Mouse (Mus musculus) liver, embryonic 15.5 days (tissue): ENCODE measurements around the gene 1700016H13Rik. TPM values are rescaled to one million over a fixed set of nuclear protein-coding genes. Genes with fewer than 3 reads are reported as not detected.

Experiments used
- ATAC-seq: fragments of 200-750 bp; cut with Nextera tagmentation; 2 replicates; pipeline ENCODE4 v1.8.0; 2017; ENCODE audit warnings: moderate number of reproducible peaks, mild to moderate bottlenecking, moderate library complexity; ENCODE audit not compliant: insufficient read depth
- H3K27ac ChIP-seq: fragments of 300-500 bp; sonication (generic); replicated peaks from 2 replicates; pipeline ENCODE4 v1.5.1; 2015; ENCODE audit warnings: mild to moderate bottlenecking, inconsistent platforms
- H3K27me3 ChIP-seq: fragments of 300-500 bp; sonication (generic); 2 replicates; pipeline ENCODE4 v1.6.1; 2015; ENCODE audit warnings: mild to moderate bottlenecking, inconsistent platforms
- H3K36me3 ChIP-seq: fragments of 300-500 bp; sonication (generic); replicated peaks from 2 replicates; pipeline ENCODE4 v1.6.1; 2015; ENCODE audit warnings: moderate library complexity, mild to moderate bottlenecking, inconsistent platforms
- H3K4me1 ChIP-seq: fragments of 300-500 bp; sonication (generic); replicated peaks from 2 replicates; pipeline ENCODE4 v1.6.1; 2015; ENCODE audit warnings: inconsistent platforms
- H3K4me2 ChIP-seq: fragments of 300-500 bp; sonication (generic); 2 replicates; pipeline ENCODE4 v1.6.1; 2015; ENCODE audit warnings: moderate library complexity, mild to moderate bottlenecking, inconsistent platforms
- H3K4me3 ChIP-seq: fragments of 300-500 bp; sonication (generic); replicated peaks from 2 replicates; pipeline ENCODE4 v1.5.1; 2015; ENCODE audit warnings: mild to moderate bottlenecking, inconsistent platforms
- H3K9ac ChIP-seq: fragments of 300-500 bp; sonication (generic); 2 replicates; pipeline ENCODE4 v1.6.1; 2015; ENCODE audit warnings: moderate library complexity, mild to moderate bottlenecking, inconsistent platforms
- H3K9me3 ChIP-seq: fragments of 300-500 bp; sonication (generic); replicated peaks from 2 replicates; pipeline ENCODE4 v1.6.1; 2016; ENCODE audit warnings: inconsistent platforms
- WGBS: fragments of 180-500 bp; shearing (Covaris S2); methylation state at CpG from one replicate; pipeline ENCODE4 v1.1.7; 2015; ENCODE audit warnings: mixed read lengths; ENCODE audit not compliant: insufficient replicate concordance; 5-methylcytosine and 5-hydroxymethylcytosine counted together
- polyA plus RNA-seq: library from polyadenylated mRNA; unstranded; fragments of >200 nt; fragmentation: Nextera tagmentation; extraction: Ambion mirVana; gene quantifications from 2 replicates; pipeline ENCODE4 v1.2.1, GENCODE M21; 2015

The 1700016H13Rik gene
- polyA plus RNA-seq, 1 experiment from 2014 or later, result not detected

- Histone ChIP-seq H3K4me1 (peaks cover 24% of the 10 kb centered on the region), H3K27ac (peak within 1 kb of the TSS; percentile 61; the same call in 1 of the 2 replicates), H3K9me3 (no peaks in the 10 kb centered on the region), H3K4me2 (peak within 1 kb of the TSS; percentile 97), H3K36me3 (no peaks in the 10 kb centered on the region), H3K4me3 (peak within 1 kb of the TSS; percentile 71), H3K27me3 (peaks cover 59% of the 10 kb centered on the region), H3K9ac (peak within 1 kb of the TSS; percentile 72)
- WGBS, result under 1% methylated on average over 50 of the region's 50 CpGs
- peak; percentile 95 for ATAC-seq
Measured at GRCm38 (mm10) chr5:103691624-103692530, 36.1 kb upstream of the 1700016H13Rik start, which contains the start of gene Aff1. Gene Aff1 (plus strand): TSS chr5:103692374.

DNA sequence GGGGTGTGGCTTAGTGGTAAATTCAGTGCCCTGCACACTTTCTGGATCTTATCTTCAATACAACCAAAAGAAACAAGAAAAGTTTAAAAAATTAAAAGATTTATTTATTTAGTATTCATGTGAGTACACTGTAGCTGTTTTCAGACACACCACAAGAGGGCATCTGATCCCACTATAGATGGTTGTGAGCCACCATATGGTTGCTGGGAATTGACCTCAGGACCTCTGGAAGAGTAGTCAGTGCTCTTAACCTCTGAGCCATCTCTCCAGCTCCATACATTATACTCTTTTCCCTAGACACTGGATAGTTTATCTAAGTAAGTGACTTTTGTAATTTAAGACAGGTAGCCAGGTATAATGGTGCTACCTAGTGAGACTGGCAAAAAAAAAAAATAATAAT, 35.4 kb upstream of the 1700016H13Rik start:
- Histone ChIP-seq H3K4me2 (peak overlapping the region; percentile 97), H3K4me3 (peak overlapping the region; percentile 71), H3K9me3 (no peaks in the 10 kb centered on the region), H3K27ac (no peak overlapping the region), H3K36me3 (no peaks in the 10 kb centered on the region), H3K4me1 (peaks cover 24% of the 10 kb centered on the region), H3K27me3 (peaks cover 55% of the 10 kb centered on the region), H3K9ac (no peak overlapping the region)
- no peak for ATAC-seq

- Histone ChIP-seq H3K4me1 (peaks cover 24% of the 10 kb centered on the region), H3K9ac (no peak overlapping the region), H3K36me3 (no peaks in the 10 kb centered on the region), H3K4me3 (no peak overlapping the region), H3K27me3 (peaks cover 48% of the 10 kb centered on the region), H3K27ac (no peak overlapping the region), H3K9me3 (no peaks in the 10 kb centered on the region), H3K4me2 (no peak overlapping the region)
- 79% methylated on average over 8 of the region's 8 CpGs for WGBS
- ATAC-seq, result no peak
Measured at GRCm38 (mm10) chr5:103690190-103690589, 34.4 kb upstream of the 1700016H13Rik start.

DNA sequence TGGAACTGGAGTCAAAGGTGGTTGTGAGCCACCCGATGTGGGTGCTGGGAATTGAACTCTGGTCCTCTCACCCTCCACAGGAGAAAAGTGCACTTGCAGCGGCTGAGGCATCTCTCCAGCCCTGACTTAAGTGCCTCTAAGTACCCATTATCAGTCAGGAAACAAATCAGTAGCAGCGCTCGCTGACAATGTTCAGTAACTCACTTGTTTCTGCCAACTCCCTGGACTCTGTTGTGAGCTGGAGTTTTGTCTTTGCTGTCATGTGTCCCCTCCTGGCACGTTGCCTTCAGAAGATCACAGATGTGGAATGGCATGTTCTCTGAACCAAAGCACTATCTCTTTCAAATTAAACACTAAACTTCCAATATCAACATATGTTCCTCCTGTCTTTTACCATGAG, 33.8 kb upstream of the 1700016H13Rik start:
- no peak for ATAC-seq

GRCm38 (mm10) chr5:103681824-103682223, 26.0 kb upstream of the 1700016H13Rik start:
- Histone ChIP-seq H3K4me1 (no peaks in the 10 kb centered on the region), H3K27ac (no peak overlapping the region), H3K9me3 (no peaks in the 10 kb centered on the region), H3K4me3 (no peak overlapping the region), H3K27me3 (0 out of 2 replicates have a peak, but pooled peaks cover 8% of the 10 kb centered on the region), H3K9ac (no peak overlapping the region), H3K4me2 (no peak overlapping the region), H3K36me3 (no peaks in the 10 kb centered on the region)
- ATAC-seq, result no peak
- WGBS, result 57% methylated on average over 3 of the region's 3 CpGs

More for the DNA sequence above, 33.8 kb upstream of the 1700016H13Rik start:
- no peak overlapping the region for H3K9ac ChIP-seq
- 64% methylated on average over 5 of the region's 5 CpGs for WGBS
- H3K27ac ChIP-seq, result no peak overlapping the region
- no peaks in the 10 kb centered on the region for H3K9me3 ChIP-seq
- H3K27me3 ChIP-seq, result peaks cover 42% of the 10 kb centered on the region
- H3K36me3 ChIP-seq, result no peaks in the 10 kb centered on the region
- H3K4me1 ChIP-seq, result peaks cover 24% of the 10 kb centered on the region
- no peak overlapping the region for H3K4me2 ChIP-seq
- H3K4me3 ChIP-seq, result no peak overlapping the region

GRCm38 (mm10) chr5:103680381-103680780, 24.6 kb upstream of the 1700016H13Rik start:
- ATAC-seq, result no peak
- Histone ChIP-seq H3K4me1 (no peaks in the 10 kb centered on the region), H3K9me3 (no peaks in the 10 kb centered on the region), H3K9ac (no peak overlapping the region), H3K4me2 (no peak overlapping the region), H3K27me3 (0 out of 2 replicates have a peak, but pooled peaks cover 5% of the 10 kb centered on the region), H3K4me3 (no peak overlapping the region), H3K36me3 (no peaks in the 10 kb centered on the region), H3K27ac (no peak overlapping the region)
- 25% methylated on average over 4 of the region's 4 CpGs for WGBS

- WGBS, result 73% methylated on average over 5 of the region's 5 CpGs
- Histone ChIP-seq H3K4me2 (no peak overlapping the region), H3K36me3 (no peaks in the 10 kb centered on the region), H3K4me3 (no peak overlapping the region), H3K9ac (no peak overlapping the region), H3K27me3 (no peaks in the 10 kb centered on the region), H3K9me3 (no peaks in the 10 kb centered on the region), H3K27ac (no peak overlapping the region), H3K4me1 (no peaks in the 10 kb centered on the region)
- ATAC-seq, result no peak
Measured at GRCm38 (mm10) chr5:103678974-103679373, 23.2 kb upstream of the 1700016H13Rik start.

- no peaks in the 10 kb centered on the region for H3K9me3 ChIP-seq
- no peaks in the 10 kb centered on the region for H3K36me3 ChIP-seq
- WGBS, result 77% methylated on average over 6 of the region's 6 CpGs
- H3K4me3 ChIP-seq, result no peak overlapping the region
- H3K4me2 ChIP-seq, result no peak overlapping the region
- no peak for ATAC-seq
- no peaks in the 10 kb centered on the region for H3K4me1 ChIP-seq
- H3K9ac ChIP-seq, result no peak overlapping the region
- no peak overlapping the region for H3K27ac ChIP-seq
- H3K27me3 ChIP-seq, result no peaks in the 10 kb centered on the region
Measured at GRCm38 (mm10) chr5:103677894-103678293, 22.1 kb upstream of the 1700016H13Rik start.

DNA sequence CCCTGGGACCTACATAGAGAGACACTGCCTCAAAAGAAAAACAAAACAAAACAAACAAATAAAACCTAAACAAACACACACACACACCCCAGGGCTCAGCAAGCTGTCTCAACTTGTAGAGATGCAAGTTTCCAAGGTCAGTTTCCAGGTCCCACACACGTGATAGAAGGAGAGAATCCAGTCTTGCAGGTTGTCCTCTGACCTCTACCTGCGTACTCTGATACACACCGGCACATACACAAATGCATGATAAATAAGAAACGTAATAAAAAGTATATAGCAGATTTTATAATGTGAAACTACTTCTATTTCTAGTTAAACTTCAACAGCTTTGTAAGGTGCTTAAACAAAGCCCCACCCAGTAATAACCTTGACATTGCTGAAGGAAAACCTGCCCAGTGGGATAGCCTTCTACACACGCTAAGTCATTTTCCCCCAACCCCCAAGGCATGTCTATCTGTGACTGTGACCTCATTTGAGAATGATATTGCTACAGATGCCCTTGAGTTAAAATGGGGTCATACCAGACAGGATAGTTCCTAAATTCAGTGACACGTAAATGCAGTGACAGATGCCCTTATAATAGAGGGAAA, 20.6 kb upstream of the 1700016H13Rik start:
- 67% methylated on average over 6 of the region's 6 CpGs for WGBS
- no peaks in the 10 kb centered on the region for H3K27me3 ChIP-seq
- no peak overlapping the region for H3K9ac ChIP-seq
- H3K4me1 ChIP-seq, result no peaks in the 10 kb centered on the region
- no peak overlapping the region for H3K4me3 ChIP-seq
- H3K4me2 ChIP-seq, result no peak overlapping the region
- H3K9me3 ChIP-seq, result no peaks in the 10 kb centered on the region
- no peak for ATAC-seq
- no peak overlapping the region for H3K27ac ChIP-seq
- no peaks in the 10 kb centered on the region for H3K36me3 ChIP-seq

GRCm38 (mm10) chr5:103674482-103674881, 18.7 kb upstream of the 1700016H13Rik start:
- no peak overlapping the region for H3K9ac ChIP-seq
- H3K4me3 ChIP-seq, result no peak overlapping the region
- no peaks in the 10 kb centered on the region for H3K9me3 ChIP-seq
- ATAC-seq, result no peak
- no peak overlapping the region for H3K4me2 ChIP-seq
- 54% methylated on average over 6 of the region's 6 CpGs for WGBS
- no peaks in the 10 kb centered on the region for H3K36me3 ChIP-seq
- 0 out of 2 replicates have a peak, but pooled peaks cover 3% of the 10 kb centered on the region for H3K27me3 ChIP-seq
- no peak overlapping the region for H3K27ac ChIP-seq
- no peaks in the 10 kb centered on the region for H3K4me1 ChIP-seq

DNA sequence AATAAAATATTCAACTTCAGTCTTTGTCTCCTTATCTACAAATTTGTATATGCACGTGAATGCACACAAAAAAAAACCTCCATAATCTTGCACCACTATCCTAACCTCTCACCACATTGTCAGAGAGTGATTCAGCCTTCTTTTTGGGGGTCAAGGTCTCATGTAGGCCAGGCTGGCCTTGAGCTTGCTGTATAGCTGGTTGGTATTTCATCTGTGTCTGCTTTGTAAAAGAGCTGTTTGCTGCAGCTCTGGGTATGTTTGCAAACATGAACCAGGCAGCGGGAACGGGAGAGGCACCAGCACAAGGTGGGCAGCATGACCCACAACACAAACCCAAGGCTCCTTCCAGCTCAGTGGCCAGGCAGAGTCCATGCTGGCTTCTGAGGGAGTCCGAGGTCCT, 17.8 kb upstream of the 1700016H13Rik start:
- no peak overlapping the region for H3K9ac ChIP-seq
- H3K36me3 ChIP-seq, result no peaks in the 10 kb centered on the region
- WGBS, result 51% methylated on average over 4 of the region's 4 CpGs

More for the DNA sequence above, 17.8 kb upstream of the 1700016H13Rik start:
- Histone ChIP-seq H3K4me1 (no peaks in the 10 kb centered on the region), H3K4me3 (no peak overlapping the region), H3K27me3 (0 out of 2 replicates have a peak, but pooled peaks cover 3% of the 10 kb centered on the region), H3K27ac (no peak overlapping the region), H3K9me3 (no peaks in the 10 kb centered on the region), H3K4me2 (no peak overlapping the region)
- ATAC-seq, result no peak
